Mouse (Mus musculus) ES-CJ7 (cell line): ENCODE measurements around the gene Rtn4.
"Not testable (repeated sequence)": the region's sequence is repeated elsewhere in the genome, so short reads cannot be mapped to it uniquely, and the experiment has no call there.

ENCODE experiments used
- DNase-seq: peaks from one replicate; pipeline ENCODE4 v3.0.0; 2011; ENCODE audit warnings: low read depth, low spot score

The Rtn4 gene

DNA sequence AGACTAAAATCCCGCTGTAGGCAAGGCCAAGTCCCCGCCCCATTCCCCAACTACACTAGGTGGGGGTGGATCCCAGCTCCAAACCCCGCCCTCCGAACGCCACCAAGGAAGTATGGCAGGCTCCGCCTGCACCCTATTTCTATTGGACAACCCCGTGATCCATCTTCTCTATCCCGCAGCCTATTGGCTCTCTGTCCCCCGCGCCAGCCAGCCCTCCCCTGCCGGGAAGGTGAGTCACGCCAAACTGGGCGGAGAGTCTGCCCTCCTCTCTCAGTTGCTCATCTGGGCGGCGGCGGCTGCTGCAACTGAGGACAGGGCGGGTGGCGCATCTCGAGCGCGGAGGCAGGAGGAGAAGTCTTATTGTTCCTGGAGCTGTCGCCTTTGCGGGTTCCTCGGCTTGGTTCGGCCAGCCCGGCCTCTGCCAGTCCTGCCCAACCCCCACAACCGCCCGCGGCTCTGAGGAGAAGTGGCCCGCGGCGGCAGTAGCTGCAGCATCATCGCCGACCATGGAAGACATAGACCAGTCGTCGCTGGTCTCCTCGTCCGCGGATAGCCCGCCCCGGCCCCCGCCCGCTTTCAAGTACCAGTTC lies at the start of gene Rtn4:
Gene Rtn4, plus strand, starts transcription at position 265 of the 590 bp plus-strand sequence.
- peak; percentile 99 for DNase-seq

DNA sequence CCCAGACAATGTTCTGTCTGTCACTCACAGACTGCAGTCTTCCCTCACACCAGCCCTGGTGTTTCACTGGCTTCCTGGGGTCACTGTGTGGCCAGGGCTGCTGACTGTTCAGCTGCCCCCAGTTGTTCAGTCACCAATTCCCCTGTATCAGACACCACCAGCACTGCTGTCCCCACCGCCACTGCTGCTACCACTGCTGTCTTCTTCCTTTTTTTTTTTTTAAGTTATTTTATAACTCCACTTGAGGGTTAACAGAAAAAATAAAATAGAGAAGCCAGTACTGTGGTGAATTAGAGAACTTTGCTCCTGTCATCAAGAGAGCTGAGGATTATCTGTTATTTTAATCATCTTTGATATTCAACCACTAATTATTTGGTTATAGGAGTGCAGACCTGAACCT lies 48.3 kb upstream of the Rtn4 start:
- no peak for DNase-seq

- no peak for DNase-seq
Measured at GRCm38 (mm10) chr11:29645411-29646066, 47.2 kb upstream of the Rtn4 start.

DNA sequence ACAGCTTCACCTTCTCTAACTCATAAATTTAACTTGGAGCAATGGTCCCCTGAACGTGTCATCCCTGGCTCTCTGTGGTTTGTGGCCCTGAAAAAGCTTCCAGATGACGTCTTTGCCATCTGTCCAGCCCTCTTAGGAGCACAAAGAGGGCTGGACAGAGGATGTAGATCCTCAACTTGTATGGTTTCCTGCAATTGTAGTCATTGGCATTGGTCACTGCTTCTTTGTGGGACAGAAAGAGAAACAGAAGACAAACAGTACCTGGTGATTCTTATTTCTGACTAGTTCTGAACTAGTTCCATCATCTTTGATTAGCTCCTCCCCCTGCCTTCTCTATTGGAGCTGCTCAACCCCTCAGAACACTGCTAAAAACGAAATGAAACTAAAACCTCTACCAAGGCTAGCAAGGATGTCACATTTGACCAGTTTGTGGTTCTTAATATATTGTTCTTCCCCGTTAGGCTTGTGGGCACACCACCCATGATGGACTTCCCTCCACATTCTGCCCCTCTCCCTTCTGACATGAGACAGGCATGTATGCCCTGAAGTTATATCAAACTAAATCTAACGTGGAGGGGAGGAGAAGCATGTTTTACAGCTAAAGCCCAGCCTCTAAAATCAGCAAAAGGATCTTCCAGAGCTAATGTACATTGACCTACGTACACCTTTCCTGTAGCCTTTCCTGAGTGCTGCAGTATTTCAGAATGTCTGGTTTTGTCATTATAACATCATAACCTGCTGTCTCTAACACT lies 45.0 kb upstream of the Rtn4 start:
- DNase-seq, result no peak

GRCm38 (mm10) chr11:29655381-29655780 lies 37.4 kb upstream of the Rtn4 start:
- DNase-seq, result not testable (repeated sequence)

DNA sequence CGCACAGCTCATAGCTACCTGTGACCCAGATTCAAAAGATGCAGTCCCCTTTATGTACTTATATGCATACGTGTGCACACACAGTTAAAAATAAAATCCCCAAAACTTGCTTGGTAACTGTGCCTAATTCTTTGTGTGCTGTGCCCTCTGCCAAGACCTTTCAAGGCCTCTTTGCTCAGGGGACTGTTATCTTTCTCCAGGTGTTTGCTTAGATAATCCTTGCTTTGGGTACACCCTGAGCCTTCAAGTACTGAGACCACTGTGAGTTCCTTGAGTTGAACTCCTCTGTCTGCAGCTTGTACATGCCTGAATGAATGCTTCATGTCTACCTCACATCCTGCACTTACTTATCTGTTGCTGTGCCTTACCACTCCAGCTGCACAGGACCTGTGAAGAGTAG lies 32.0 kb upstream of the Rtn4 start:
- DNase-seq, result no peak

DNA sequence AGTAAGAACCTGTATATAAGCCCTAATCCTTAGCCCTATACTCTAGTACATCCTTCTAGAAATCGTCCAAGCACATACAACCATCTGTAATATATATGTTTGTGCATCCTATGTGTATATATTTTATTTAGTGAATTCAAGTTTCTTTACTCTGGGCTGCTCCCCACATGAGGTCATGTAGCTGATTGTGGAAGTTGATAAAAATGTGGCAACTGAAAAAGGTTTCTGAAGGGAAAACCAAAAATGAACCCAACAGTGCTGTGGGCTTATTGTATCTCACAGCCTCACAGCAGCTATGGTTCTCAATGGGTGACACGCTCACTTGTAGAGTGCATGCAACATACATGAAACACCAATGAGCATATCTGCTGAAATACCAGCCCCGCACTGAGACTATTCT lies 25.1 kb upstream of the Rtn4 start:
- no peak for DNase-seq

- DNase-seq, result peak; percentile 77
Measured at GRCm38 (mm10) chr11:29669706-29670105, 23.0 kb upstream of the Rtn4 start.

- DNase-seq, result no peak
Measured at GRCm38 (mm10) chr11:29673359-29673758, 19.4 kb upstream of the Rtn4 start.

DNA sequence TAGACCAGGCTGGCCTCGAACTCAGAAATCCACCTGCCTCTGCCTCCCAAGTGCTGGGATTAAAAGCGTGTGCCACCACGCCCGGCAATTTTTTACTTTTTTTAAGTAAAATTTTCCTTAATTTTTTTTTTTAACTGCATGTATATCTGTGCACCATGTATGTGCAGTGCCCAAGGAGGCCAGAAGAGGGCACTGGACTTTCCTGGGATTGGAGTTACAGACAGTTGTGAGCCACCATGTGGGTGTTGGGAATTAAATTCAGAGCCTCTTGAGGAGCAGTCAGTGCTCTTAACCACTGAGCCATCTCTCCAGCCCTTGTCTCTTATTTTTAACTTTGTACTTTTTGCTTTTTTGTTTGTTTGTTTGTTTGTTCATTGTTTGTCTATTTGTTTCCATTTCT lies 16.0 kb upstream of the Rtn4 start:
- DNase-seq, result peak; percentile 77

GRCm38 (mm10) chr11:29679942-29680341 lies 12.8 kb upstream of the Rtn4 start:
- DNase-seq, result peak; percentile 66

DNA sequence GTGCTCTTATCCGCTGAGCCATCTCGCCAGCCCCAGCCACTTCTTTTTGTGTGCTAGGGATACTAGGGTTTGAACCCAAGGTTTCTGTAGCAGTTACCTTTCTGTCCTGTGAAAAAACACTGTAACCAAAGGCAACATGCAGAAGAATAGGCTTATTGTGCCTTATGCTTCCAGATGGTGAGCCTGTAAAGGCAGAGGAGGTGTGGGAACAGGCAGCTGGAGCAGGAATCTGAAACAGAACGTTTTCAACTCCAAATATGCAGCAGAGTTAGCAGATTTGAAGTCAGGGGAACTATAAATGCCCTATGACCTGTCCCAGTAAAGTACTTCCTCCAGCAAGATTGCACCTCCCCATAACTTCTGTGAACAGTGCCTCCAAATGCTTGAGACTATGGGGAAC lies 12.0 kb upstream of the Rtn4 start:
- no peak for DNase-seq

DNA sequence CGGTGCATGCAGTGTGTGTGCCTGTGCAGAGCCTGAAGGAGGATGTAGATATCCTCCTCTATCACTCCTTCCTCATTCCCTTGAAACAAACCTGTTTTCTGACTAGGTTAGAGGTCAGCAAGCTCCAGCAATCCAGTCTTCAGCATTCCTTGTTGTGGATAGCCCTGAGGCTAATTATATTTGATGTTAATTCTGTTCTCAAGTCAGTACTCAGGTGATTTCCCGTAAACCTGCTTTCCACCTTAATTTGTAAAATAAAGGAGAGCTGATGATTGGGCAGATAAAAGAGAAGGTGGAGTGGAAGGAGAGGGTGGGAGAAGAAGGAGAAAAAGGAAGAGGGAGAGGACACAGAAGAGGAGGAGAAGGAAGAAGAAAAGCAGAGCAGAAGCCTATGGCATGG lies 8.5 kb upstream of the Rtn4 start:
- DNase-seq, result peak; percentile 78

GRCm38 (mm10) chr11:29686176-29686575 lies 6.6 kb upstream of the Rtn4 start:
- no peak for DNase-seq

DNA sequence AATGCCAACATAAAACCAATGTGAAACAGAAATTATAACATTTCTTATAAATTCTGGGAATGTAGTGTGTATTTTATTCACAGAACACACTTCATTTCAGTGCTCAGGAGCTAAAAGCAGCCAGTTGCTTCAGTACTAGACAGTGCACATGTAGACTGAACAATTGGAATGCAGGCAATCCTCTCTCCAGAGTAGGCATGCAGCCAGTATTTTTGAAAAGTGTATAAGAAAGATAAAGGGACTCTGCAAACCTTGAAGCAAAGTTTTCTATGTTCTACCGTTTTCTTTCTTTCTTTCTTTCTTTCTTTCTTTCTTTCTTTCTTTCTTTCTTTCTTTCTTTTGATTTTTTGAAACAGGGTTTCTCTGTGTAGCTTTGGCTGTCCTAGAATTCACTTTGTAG lies 1.2 kb upstream of the Rtn4 start:
- no peak for DNase-seq

DNA sequence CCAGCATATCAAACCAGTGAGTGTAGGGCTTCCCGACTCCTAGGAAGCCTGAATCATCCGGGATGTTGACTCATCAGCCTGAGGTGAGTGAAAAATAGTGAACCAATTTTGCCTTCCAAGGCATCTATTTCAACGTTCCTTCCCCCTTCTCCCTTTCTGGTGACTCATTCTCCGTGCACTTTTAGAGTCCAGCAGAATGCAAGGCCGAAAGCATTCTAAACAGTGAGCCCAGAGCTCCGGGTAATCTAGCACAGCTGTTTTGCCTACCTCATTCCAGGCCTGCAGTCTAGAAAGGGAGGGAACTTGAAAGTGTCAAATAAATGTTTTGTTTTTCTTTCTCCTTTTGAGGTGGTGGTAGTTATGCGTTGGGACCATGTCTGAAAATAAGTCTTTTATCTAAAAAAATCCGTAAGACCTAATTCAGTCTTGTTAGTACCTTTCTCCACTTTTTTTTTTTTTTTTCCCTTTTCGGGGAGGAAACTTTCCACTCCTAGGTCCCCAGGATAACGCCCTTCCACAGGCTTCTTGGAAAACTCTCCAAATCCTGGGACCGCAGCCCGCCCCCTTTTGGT lies 550 bp upstream of the Rtn4 start:
- DNase-seq, result peak; percentile 46

- peak; percentile 94 for DNase-seq
Measured at GRCm38 (mm10) chr11:29693576-29694410, 1.0 kb downstream of the Rtn4 start.

DNA sequence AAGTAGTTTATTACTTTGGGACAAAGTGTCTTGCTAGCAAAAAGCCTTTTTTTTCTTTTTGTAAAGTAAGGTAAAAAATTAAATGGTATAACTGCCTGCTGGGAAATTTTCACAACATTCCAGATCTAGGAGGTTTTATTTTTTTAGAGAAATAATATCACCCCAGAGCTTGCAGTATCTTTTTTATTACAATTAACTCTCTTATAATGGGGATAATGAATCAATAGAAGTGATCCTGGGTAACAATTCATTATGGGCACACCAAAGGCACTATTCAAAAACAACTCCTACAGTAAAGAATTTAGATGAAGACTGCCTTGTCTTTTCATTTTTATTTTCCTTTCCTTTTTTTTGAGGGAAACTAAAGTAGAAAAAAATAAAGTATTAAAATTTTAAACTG lies 2.0 kb downstream of the Rtn4 start:
- no peak for DNase-seq

GRCm38 (mm10) chr11:29702721-29703120 lies 10.0 kb downstream of the Rtn4 start:
- DNase-seq, result no peak

DNA sequence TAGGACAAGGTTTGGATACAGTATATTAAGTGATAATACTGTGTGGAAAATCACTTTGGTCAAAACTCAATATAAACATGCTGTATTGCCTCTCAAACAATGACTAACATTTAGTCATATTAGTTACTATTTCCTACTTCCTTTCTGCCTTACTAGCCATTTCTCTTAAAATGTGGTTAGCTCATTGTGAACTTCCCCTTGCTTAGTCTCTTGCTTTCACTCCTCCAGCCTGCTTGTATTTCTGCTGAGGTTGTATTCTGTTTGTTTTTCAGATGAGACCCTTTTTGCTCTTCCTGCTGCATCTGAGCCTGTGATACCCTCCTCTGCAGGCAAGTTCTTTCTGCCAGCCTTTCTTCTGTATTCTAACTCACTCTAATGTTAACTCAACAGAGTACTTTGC lies 12.5 kb downstream of the Rtn4 start:
- DNase-seq, result no peak

GRCm38 (mm10) chr11:29706845-29707244 lies 14.1 kb downstream of the Rtn4 start:
- no peak for DNase-seq

GRCm38 (mm10) chr11:29709512-29709911 lies 16.8 kb downstream of the Rtn4 start:
- peak; percentile 68 for DNase-seq
